Mouse (Mus musculus) frontal cortex, postnatal 36 days (tissue): ENCODE measurements at regions not wholly inside any gene's neighbourhood (a gene's known extent, or its start where the extent isn't known, plus 50 kb on each side); places are given as distances from the start of the nearest gene placed in this dataset.

Experiments used
- DNase-seq, 2 experiments: peaks; one replicate each; pipeline ENCODE4 v3.0.0; 2022; ENCODE audit warnings: low spot score in 2 of 2

- peak in 1 of 2 experiments; percentile 12 for DNase-seq
Observed at GRCm38 (mm10) chr16:76591956-76592768, 218.5 kb upstream of the Nrip1 start.

- no peak for DNase-seq
Observed at GRCm38 (mm10) chr16:76589791-76590190, 216.2 kb upstream of the Nrip1 start.

- DNase-seq: no peak
Observed at GRCm38 (mm10) chr16:76577206-76577605, 203.6 kb upstream of the Nrip1 start.

GRCm38 (mm10) chr16:76575281-76575680, 201.7 kb upstream of the Nrip1 start:
- peak; percentile 2 to 25 for DNase-seq

GRCm38 (mm10) chr16:76566220-76566619, 192.6 kb upstream of the Nrip1 start:
- DNase-seq: no peak

- no peak for DNase-seq
Observed at GRCm38 (mm10) chr16:76554846-76555245, 181.2 kb upstream of the Nrip1 start.

- no peak for DNase-seq
Observed at GRCm38 (mm10) chr16:76549628-76550027, 176.0 kb upstream of the Nrip1 start.

GRCm38 (mm10) chr16:76547087-76547486, 173.5 kb upstream of the Nrip1 start:
- DNase-seq: no peak

GRCm38 (mm10) chr16:76546632-76547031, 173.0 kb upstream of the Nrip1 start:
- no peak for DNase-seq

GRCm38 (mm10) chr16:76545942-76546341, 172.3 kb upstream of the Nrip1 start:
- no peak for DNase-seq

GRCm38 (mm10) chr16:76544972-76545371, 171.3 kb upstream of the Nrip1 start:
- DNase-seq: no peak

GRCm38 (mm10) chr16:76540964-76541363, 167.3 kb upstream of the Nrip1 start:
- DNase-seq: no peak

GRCm38 (mm10) chr16:76540328-76540923, 166.8 kb upstream of the Nrip1 start:
- no peak for DNase-seq

- DNase-seq: peak in 1 of 2 experiments; percentile 7
Observed at GRCm38 (mm10) chr16:76539669-76540068, 166.0 kb upstream of the Nrip1 start.

- no peak for DNase-seq
Observed at GRCm38 (mm10) chr16:76537871-76538270, 164.2 kb upstream of the Nrip1 start.

- DNase-seq: no peak
Observed at GRCm38 (mm10) chr16:76532928-76533217, 159.2 kb upstream of the Nrip1 start.

GRCm38 (mm10) chr16:76532142-76532927, 158.7 kb upstream of the Nrip1 start:
- no peak for DNase-seq

- no peak for DNase-seq
Observed at GRCm38 (mm10) chr16:76530886-76531285, 157.3 kb upstream of the Nrip1 start.

- no peak for DNase-seq
Observed at GRCm38 (mm10) chr16:76529613-76530012, 156.0 kb upstream of the Nrip1 start.

GRCm38 (mm10) chr16:76527106-76527949, 153.7 kb upstream of the Nrip1 start:
- DNase-seq: no peak

GRCm38 (mm10) chr16:76525563-76525962, 151.9 kb upstream of the Nrip1 start:
- DNase-seq: no peak

GRCm38 (mm10) chr16:76524921-76525320, 151.3 kb upstream of the Nrip1 start:
- no peak for DNase-seq
